Mouse (Mus musculus): ENCODE results near the gene Map6.

GRCm38 (mm10) chr7:99343577-99343976 is 76.3 kb downstream of the Map6 start:
- TF ChIP-seq CTCF (IDR thresholded peaks at IDR 0.05; ENCODE audit: borderline replicate concordance, extremely low read depth, insufficient read depth, insufficient read length) (no peak), POLR2A (IDR thresholded peaks at IDR 0.05; ENCODE audit: borderline replicate concordance, extremely low read depth, insufficient read depth, insufficient read length, poor library complexity, severe bottlenecking) (no peak)
